ENCODE assay signal across 12 mouse cellular contexts in genomic region chr17:66869581-66870002, GRCm38 (mm10).
DNase-seq lines count a peak whose midpoint lies in the region; ATAC-seq and TF ChIP-seq lines count a peak whose summit lies in the region.
"Had no signal": no experiment of that assay in that cellular context is flagged by ENCODE, and none has a peak within 500 bp of the region (broad histone marks: within the 10 kb centered on the region; RNA-seq: fewer than 3 reads in every experiment).

No protein-coding gene starts in this region.

- H3K4me2 ChIP-seq in limb, embryonic 14.5 days (replicated peaks; ENCODE audit: low read depth, low read length, severe bottlenecking): 0 out of 2 replicates have a peak overlapping the region, but pooled peaks have one; percentile 15
- H3K4me2 ChIP-seq: embryonic facial prominence, embryonic 15.5 days; lung, embryonic 14.5 days had no signal

- intact Hi-C loops in left cerebral cortex, adult 2 months (cut with DNase I): no loop called here
- intact Hi-C loops in left cerebral cortex, postnatal 4 days (cut with DNase I): no loop called here

- WGBS in limb, embryonic 14.5 days: 47% methylated on average over 13 of the region's 13 CpGs

- no peak for TF ChIP-seq POLR2A in limb, embryonic 14.5 days (IDR thresholded peaks at IDR 0.05; ENCODE audit: borderline replicate concordance, extremely low read depth, insufficient read depth, insufficient read length)

- no peak overlapping the region for H3K27ac ChIP-seq in left cerebral cortex, adult 2 months
- H3K27ac ChIP-seq in limb, embryonic 14.5 days (replicated peaks; ENCODE audit: low read depth, low read length): no peak overlapping the region
- H3K27ac ChIP-seq: embryonic facial prominence, embryonic 15.5 days had no signal

- no peaks in the 10 kb centered on the region for H3K27me3 ChIP-seq in limb, embryonic 14.5 days (ENCODE audit: control insufficient read depth, insufficient read depth, low read length)
- H3K27me3 ChIP-seq: embryonic facial prominence, embryonic 15.5 days; Patski had no signal

- no peak for ATAC-seq in limb, embryonic 14.5 days (ENCODE audit: low FRiP score, low read depth)
- ATAC-seq: Patski had no signal

- no peak overlapping the region; the same call in 1 of the 2 replicates for H3K4me3 ChIP-seq in left cerebral cortex, adult 2 months
- H3K4me3 ChIP-seq in limb, embryonic 14.5 days (replicated peaks; ENCODE audit: low read length): no peak overlapping the region
- H3K4me3 ChIP-seq: embryonic facial prominence, embryonic 15.5 days had no signal

- H3K36me3 ChIP-seq in limb, embryonic 14.5 days (ENCODE audit: control insufficient read depth, insufficient read depth, low read length): no peaks in the 10 kb centered on the region
- H3K36me3 ChIP-seq: embryonic facial prominence, embryonic 15.5 days had no signal

- no peak for TF ChIP-seq CTCF in left cerebral cortex, adult 2 months (IDR thresholded peaks at IDR 0.05)

- H3K9ac ChIP-seq in limb, embryonic 14.5 days (ENCODE audit: low read depth, low read length, severe bottlenecking): no peak overlapping the region
- H3K9ac ChIP-seq: embryonic facial prominence, embryonic 15.5 days; lung, embryonic 14.5 days had no signal

- peak; percentile 4 for DNase-seq in adrenal gland, adult 2 months
- DNase-seq in adrenal gland, postnatal 25 days: no peak
- DNase-seq in left cerebral cortex, adult 2 months (ENCODE audit: extremely low spot score in 1 of 2, low spot score in 2 of 2): peak; percentile 14 to 18
- no peak for DNase-seq in left cerebral cortex, postnatal 4 days
- no peak for DNase-seq in limb, embryonic 14.5 days (ENCODE audit: low spot score)
- peak; percentile 17 to 39 for DNase-seq in right cerebral cortex, adult 2 months (ENCODE audit: low spot score in 2 of 2)
- no peak for DNase-seq in thymus, postnatal 25 days
- no peak for DNase-seq in thymus, postnatal 10 days (ENCODE audit: low spot score in 2 of 2)
- DNase-seq: cerebellum, adult 11-12 months; lung, embryonic 14.5 days had no signal

- peaks cover 5% of the 10 kb centered on the region; the same call in 1 of the 2 replicates for H3K4me1 ChIP-seq in limb, embryonic 14.5 days (ENCODE audit: control insufficient read depth, insufficient read depth, low read length)

- H3K9me3 ChIP-seq in limb, embryonic 14.5 days (ENCODE audit: control insufficient read depth, low read length): no peaks in the 10 kb centered on the region
- H3K9me3 ChIP-seq: embryonic facial prominence, embryonic 15.5 days had no signal

Comparison
In these comparisons a context has a peak if more than half of its experiments do, and no peak if none do; other contexts are left out.
1. DNase-seq: peak in adrenal gland, adult 2 months (single experiment), left cerebral cortex, adult 2 months (2 of 2) and right cerebral cortex, adult 2 months (2 of 2); none in adrenal gland, postnatal 25 days (single experiment), left cerebral cortex, postnatal 4 days (single experiment), limb, embryonic 14.5 days (single experiment), thymus, postnatal 25 days (single experiment) and thymus, postnatal 10 days (0 of 2).